Mouse (Mus musculus) olfactory bulb, adult 2 months (tissue): ENCODE data around the gene Nav3. TPM values are rescaled to one million over a fixed set of nuclear protein-coding genes. Genes with fewer than 3 reads are reported as not detected.

ENCODE experiments used
- H3K27ac ChIP-seq: fragments of 200-500 bp; 2 replicates; pipeline ENCODE4 v1.5.1; 2012; ENCODE audit warnings: low read depth, low read length; ENCODE audit not compliant: insufficient read depth
- H3K4me1 ChIP-seq: fragments of 200-500 bp; 2 replicates; pipeline ENCODE4 v1.6.1; 2012; ENCODE audit warnings: low read length; ENCODE audit not compliant: control insufficient read depth, insufficient read depth
- H3K4me3 ChIP-seq: fragments of 200-500 bp; 2 replicates; pipeline ENCODE4 v1.5.1; 2012; ENCODE audit warnings: mild to moderate bottlenecking, low read depth, low read length, moderate library complexity; ENCODE audit not compliant: insufficient read depth
- CTCF ChIP-seq: fragments of 200-500 bp; IDR thresholded peaks from 2 replicates; pipeline ENCODE4 v1.5.1; 2012; ENCODE audit warnings: low read depth, mild to moderate bottlenecking, low read length, moderate library complexity; ENCODE audit not compliant: insufficient read depth
- POLR2A ChIP-seq: fragments of 200-500 bp; IDR thresholded peaks from 2 replicates; pipeline ENCODE4 v1.6.1; 2012; ENCODE audit warnings: mild to moderate bottlenecking, low read depth, low read length, moderate library complexity; ENCODE audit not compliant: insufficient read depth
- WGBS: fragments of 180-500 bp; shearing (Covaris S2); methylation state at CpG from one replicate; pipeline ENCODE4 v1.1.7; 2018; 5-methylcytosine and 5-hydroxymethylcytosine counted together
- polyA plus RNA-seq: library from polyadenylated mRNA; stranded (reverse); fragments of >200 nt; gene quantifications from 2 replicates; pipeline ENCODE4 v1.2.4, GENCODE M21; 2012; ENCODE audit warnings: low replicate concordance; ENCODE audit not compliant: missing spikeins, insufficient read depth, insufficient read length

Nav3 gene
- polyA plus RNA-seq, 1 experiment = not detected

- Histone ChIP-seq H3K27ac (no peak overlapping the region), H3K4me3 (no peak overlapping the region), H3K4me1 (no peaks in the 10 kb centered on the region)
- WGBS = 90% methylated on average over 2 of the region's 2 CpGs
- no peak for TF ChIP-seq POLR2A
- no peak for TF ChIP-seq CTCF
These were observed 287.1 kb downstream of the Nav3 start for GRCm38 (mm10) chr10:110168892-110169291.

- no peak overlapping the region for H3K4me3 ChIP-seq
- H3K27ac ChIP-seq = no peak overlapping the region
- H3K4me1 ChIP-seq = no peaks in the 10 kb centered on the region
- TF ChIP-seq POLR2A = no peak
- no peak for TF ChIP-seq CTCF
These were observed 293.4 kb downstream of the Nav3 start for GRCm38 (mm10) chr10:110162596-110162995.

GRCm38 (mm10) chr10:110160894-110161293 is 295.1 kb downstream of the Nav3 start:
- H3K27ac ChIP-seq = no peak overlapping the region
- H3K4me3 ChIP-seq = no peak overlapping the region
- 63% methylated on average over 5 of the region's 5 CpGs for WGBS
- TF ChIP-seq POLR2A = no peak
- TF ChIP-seq CTCF = no peak
- H3K4me1 ChIP-seq = no peaks in the 10 kb centered on the region

- no peak overlapping the region for H3K4me3 ChIP-seq
- 42% methylated on average over 1 of the region's 1 CpGs for WGBS
- no peak for TF ChIP-seq CTCF
- no peak for TF ChIP-seq POLR2A
- H3K27ac ChIP-seq = no peak overlapping the region
- no peaks in the 10 kb centered on the region for H3K4me1 ChIP-seq
These were observed 296.5 kb downstream of the Nav3 start for GRCm38 (mm10) chr10:110159548-110159947.

GRCm38 (mm10) chr10:110158122-110158521 is 297.9 kb downstream of the Nav3 start:
- 74% methylated on average over 3 of the region's 3 CpGs for WGBS

GRCm38 (mm10) chr10:110156412-110156811 is 299.6 kb downstream of the Nav3 start:
- TF ChIP-seq CTCF (no peak), POLR2A (no peak)

More at GRCm38 (mm10) chr10:110158122-110158521, 297.9 kb downstream of the Nav3 start:
- Histone ChIP-seq H3K27ac (no peak overlapping the region), H3K4me1 (no peaks in the 10 kb centered on the region), H3K4me3 (no peak overlapping the region)
- TF ChIP-seq POLR2A (no peak), CTCF (no peak)

GRCm38 (mm10) chr10:110155494-110155893 is 300.5 kb downstream of the Nav3 start:
- TF ChIP-seq POLR2A (no peak), CTCF (no peak)
- 68% methylated on average over 2 of the region's 2 CpGs for WGBS
- Histone ChIP-seq H3K4me3 (no peak overlapping the region), H3K27ac (no peak overlapping the region), H3K4me1 (no peaks in the 10 kb centered on the region)

More at GRCm38 (mm10) chr10:110156412-110156811, 299.6 kb downstream of the Nav3 start:
- H3K4me1 ChIP-seq = no peaks in the 10 kb centered on the region
- no peak overlapping the region for H3K27ac ChIP-seq
- no peak overlapping the region for H3K4me3 ChIP-seq
- 34% methylated on average over 1 of the region's 1 CpGs for WGBS

- no peak overlapping the region for H3K4me3 ChIP-seq
- no peak overlapping the region for H3K27ac ChIP-seq
- no peaks in the 10 kb centered on the region for H3K4me1 ChIP-seq
- TF ChIP-seq CTCF (no peak), POLR2A (no peak)
- 40% methylated on average over 1 of the region's 1 CpGs for WGBS
These were observed 301.1 kb downstream of the Nav3 start for GRCm38 (mm10) chr10:110154873-110155237.

- Histone ChIP-seq H3K4me1 (no peaks in the 10 kb centered on the region), H3K4me3 (no peak overlapping the region), H3K27ac (no peak overlapping the region)
- WGBS = 67% methylated on average over 6 of the region's 6 CpGs
- TF ChIP-seq POLR2A = no peak
- no peak for TF ChIP-seq CTCF
These were observed 301.8 kb downstream of the Nav3 start for GRCm38 (mm10) chr10:110154001-110154872.

GRCm38 (mm10) chr10:110120572-110120971 is 335.4 kb downstream of the Nav3 start:
- TF ChIP-seq CTCF (no peak), POLR2A (no peak)
- Histone ChIP-seq H3K4me1 (no peaks in the 10 kb centered on the region), H3K4me3 (no peak overlapping the region), H3K27ac (no peak overlapping the region)
